Mouse (Mus musculus) midbrain, embryonic 12.5 days (tissue): ENCODE results near the gene Cdkn2aip. TPM values are rescaled to one million over a fixed set of nuclear protein-coding genes. Genes with fewer than 3 reads are reported as not detected.

Experiments
- ATAC-seq: fragments of 200-750 bp; cut with Nextera tagmentation; 2 replicates; pipeline ENCODE4 v1.8.0; 2017; ENCODE audit warnings: low read depth, moderate TSS enrichment, moderate library complexity; ENCODE audit not compliant: low FRiP score
- H3K27ac ChIP-seq: fragments of 300-500 bp; sonication (generic); replicated peaks from 2 replicates; pipeline ENCODE4 v1.5.1; 2016; ENCODE audit warnings: mild to moderate bottlenecking
- H3K27me3 ChIP-seq: fragments of 300-500 bp; sonication (generic); 2 replicates; pipeline ENCODE4 v1.6.1; 2016; ENCODE audit warnings: mild to moderate bottlenecking
- H3K36me3 ChIP-seq: fragments of 300-500 bp; sonication (generic); 2 replicates; pipeline ENCODE4 v1.6.1; 2016
- H3K4me1 ChIP-seq: fragments of 300-500 bp; sonication (generic); 2 replicates; pipeline ENCODE4 v1.6.1; 2016
- H3K4me2 ChIP-seq: fragments of 300-500 bp; sonication (generic); replicated peaks from 2 replicates; pipeline ENCODE4 v1.6.1; 2016; ENCODE audit warnings: mild to moderate bottlenecking, moderate library complexity
- H3K4me3 ChIP-seq: fragments of 300-500 bp; sonication (generic); 2 replicates; pipeline ENCODE4 v1.5.1; 2016; ENCODE audit warnings: mild to moderate bottlenecking
- H3K9ac ChIP-seq: fragments of 300-500 bp; sonication (generic); replicated peaks from 2 replicates; pipeline ENCODE4 v1.6.1; 2016; ENCODE audit warnings: mild to moderate bottlenecking, moderate library complexity
- H3K9me3 ChIP-seq: fragments of 300-500 bp; sonication (generic); 2 replicates; pipeline ENCODE4 v1.6.1; 2016; ENCODE audit warnings: mild to moderate bottlenecking
- WGBS: fragments of 180-500 bp; shearing (Covaris S2); methylation state at CpG from one replicate; pipeline ENCODE4 v1.1.7; 2016; 5-methylcytosine and 5-hydroxymethylcytosine counted together
- polyA plus RNA-seq: library from polyadenylated mRNA; unstranded; fragments of >200 nt; fragmentation: Nextera tagmentation; extraction: Ambion mirVana; gene quantifications from 2 replicates; pipeline ENCODE4 v1.2.1, GENCODE M21; 2016

The Cdkn2aip gene
- polyA plus RNA-seq, 1 experiment from 2014 or later, result 47.7 TPM

- no peak for ATAC-seq
- Histone ChIP-seq H3K36me3 (no peaks in the 10 kb centered on the region), H3K4me3 (no peak overlapping the region), H3K9ac (no peak overlapping the region), H3K4me2 (no peak overlapping the region), H3K27ac (no peak overlapping the region), H3K27me3 (peaks cover 5% of the 10 kb centered on the region; the same call in 1 of the 2 replicates), H3K9me3 (0 out of 2 replicates have a peak, but pooled peaks cover 4% of the 10 kb centered on the region), H3K4me1 (peaks cover 15% of the 10 kb centered on the region)
- whole genome bisulfite sequencing, result 28% methylated on average over 2 of the region's 2 CpGs
Measured at GRCm38 (mm10) chr8:47693119-47693518, 20.6 kb downstream of the Cdkn2aip start.

- 73% methylated on average over 9 of the region's 10 CpGs for WGBS
- Histone ChIP-seq H3K4me2 (no peak overlapping the region), H3K27ac (no peak overlapping the region), H3K4me1 (peaks cover 15% of the 10 kb centered on the region), H3K9ac (no peak overlapping the region), H3K9me3 (0 out of 2 replicates have a peak, but pooled peaks cover 4% of the 10 kb centered on the region), H3K27me3 (peaks cover 5% of the 10 kb centered on the region; the same call in 1 of the 2 replicates), H3K4me3 (no peak overlapping the region), H3K36me3 (no peaks in the 10 kb centered on the region)
- peak; percentile 44; the same call in 1 of the 2 replicates for ATAC-seq
Measured at GRCm38 (mm10) chr8:47691831-47692230, 21.9 kb downstream of the Cdkn2aip start.

- peak overlapping the region; percentile 35; the same call in 1 of the 2 replicates for H3K4me3 ChIP-seq
- H3K27me3 ChIP-seq, result peaks cover 5% of the 10 kb centered on the region; the same call in 1 of the 2 replicates
- H3K4me2 ChIP-seq, result peak overlapping the region; percentile 60; the same call in 1 of the 2 replicates
- H3K36me3 ChIP-seq, result no peaks in the 10 kb centered on the region
- peaks cover 15% of the 10 kb centered on the region for H3K4me1 ChIP-seq
- 35% methylated on average over 7 of the region's 7 CpGs for WGBS
- H3K9me3 ChIP-seq, result 0 out of 2 replicates have a peak, but pooled peaks cover 4% of the 10 kb centered on the region
- ATAC-seq, result 0 out of 2 replicates have a peak, but pooled peaks have one; percentile 65
- H3K27ac ChIP-seq, result no peak overlapping the region
- no peak overlapping the region for H3K9ac ChIP-seq
Measured at GRCm38 (mm10) chr8:47691303-47691702, 22.4 kb downstream of the Cdkn2aip start.

- peaks cover 5% of the 10 kb centered on the region; the same call in 1 of the 2 replicates for H3K27me3 ChIP-seq
- H3K36me3 ChIP-seq, result no peaks in the 10 kb centered on the region
- H3K4me2 ChIP-seq, result peak overlapping the region; percentile 60
- 0 out of 2 replicates have a peak overlapping the region, but pooled peaks have one; percentile 2 for H3K27ac ChIP-seq
- H3K4me3 ChIP-seq, result peak overlapping the region; percentile 35
- 0% methylated on average over 16 of the region's 16 CpGs for WGBS
- peaks cover 15% of the 10 kb centered on the region for H3K4me1 ChIP-seq
- H3K9me3 ChIP-seq, result 0 out of 2 replicates have a peak, but pooled peaks cover 4% of the 10 kb centered on the region
- peak; percentile 52; the same call in 1 of the 2 replicates for ATAC-seq
- peak overlapping the region; percentile 50; the same call in 1 of the 2 replicates for H3K9ac ChIP-seq
Measured at GRCm38 (mm10) chr8:47690674-47691078, 23.1 kb downstream of the Cdkn2aip start.

GRCm38 (mm10) chr8:47689704-47690326, 23.9 kb downstream of the Cdkn2aip start:
- H3K9me3 ChIP-seq, result 0 out of 2 replicates have a peak, but pooled peaks cover 4% of the 10 kb centered on the region
- no peak for ATAC-seq
- H3K27me3 ChIP-seq, result peaks cover 5% of the 10 kb centered on the region; the same call in 1 of the 2 replicates
- no peaks in the 10 kb centered on the region for H3K36me3 ChIP-seq
- H3K4me1 ChIP-seq, result peaks cover 15% of the 10 kb centered on the region
- no peak overlapping the region for H3K4me3 ChIP-seq
- H3K27ac ChIP-seq, result no peak overlapping the region
- H3K9ac ChIP-seq, result no peak overlapping the region
- no peak overlapping the region for H3K4me2 ChIP-seq
- WGBS, result 59% methylated on average over 12 of the region's 12 CpGs

- 82% methylated on average over 5 of the region's 5 CpGs for WGBS
- H3K4me3 ChIP-seq, result no peak overlapping the region
- H3K4me1 ChIP-seq, result peaks cover 2% of the 10 kb centered on the region; the same call in 1 of the 2 replicates
- no peaks in the 10 kb centered on the region for H3K9me3 ChIP-seq
- ATAC-seq, result no peak
- H3K27ac ChIP-seq, result no peak overlapping the region
- no peaks in the 10 kb centered on the region for H3K36me3 ChIP-seq
- H3K4me2 ChIP-seq, result no peak overlapping the region
- no peaks in the 10 kb centered on the region for H3K27me3 ChIP-seq
- H3K9ac ChIP-seq, result no peak overlapping the region
Measured at GRCm38 (mm10) chr8:47684441-47684840, 29.3 kb downstream of the Cdkn2aip start.

GRCm38 (mm10) chr8:47683994-47684393, 29.7 kb downstream of the Cdkn2aip start:
- Histone ChIP-seq H3K4me2 (no peak overlapping the region), H3K9ac (no peak overlapping the region), H3K4me1 (no peaks in the 10 kb centered on the region), H3K36me3 (no peaks in the 10 kb centered on the region), H3K27ac (no peak overlapping the region), H3K4me3 (no peak overlapping the region), H3K27me3 (no peaks in the 10 kb centered on the region), H3K9me3 (no peaks in the 10 kb centered on the region)
- 88% methylated on average over 9 of the region's 9 CpGs for WGBS
- ATAC-seq, result no peak

GRCm38 (mm10) chr8:47680306-47680705, 33.4 kb downstream of the Cdkn2aip start:
- H3K4me1 ChIP-seq, result 0 out of 2 replicates have a peak, but pooled peaks cover 5% of the 10 kb centered on the region
- no peak overlapping the region for H3K4me2 ChIP-seq
- no peak overlapping the region for H3K27ac ChIP-seq
- H3K27me3 ChIP-seq, result no peaks in the 10 kb centered on the region
- no peak overlapping the region for H3K4me3 ChIP-seq
- H3K36me3 ChIP-seq, result no peaks in the 10 kb centered on the region
- WGBS, result 84% methylated on average over 4 of the region's 4 CpGs
- no peak overlapping the region for H3K9ac ChIP-seq
- ATAC-seq, result no peak
- H3K9me3 ChIP-seq, result no peaks in the 10 kb centered on the region

GRCm38 (mm10) chr8:47679603-47680002, 34.1 kb downstream of the Cdkn2aip start:
- Histone ChIP-seq H3K27ac (no peak overlapping the region), H3K9me3 (no peaks in the 10 kb centered on the region), H3K4me2 (no peak overlapping the region), H3K9ac (no peak overlapping the region), H3K27me3 (no peaks in the 10 kb centered on the region), H3K4me1 (0 out of 2 replicates have a peak, but pooled peaks cover 5% of the 10 kb centered on the region), H3K4me3 (no peak overlapping the region), H3K36me3 (no peaks in the 10 kb centered on the region)
- WGBS, result 75% methylated on average over 1 of the region's 1 CpGs
- no peak for ATAC-seq

GRCm38 (mm10) chr8:47676631-47677030, 37.1 kb downstream of the Cdkn2aip start:
- WGBS, result 42% methylated on average over 2 of the region's 2 CpGs
- H3K4me2 ChIP-seq, result peak overlapping the region; percentile 75
- no peaks in the 10 kb centered on the region for H3K27me3 ChIP-seq
- 0 out of 2 replicates have a peak, but pooled peaks cover 7% of the 10 kb centered on the region for H3K4me1 ChIP-seq
- H3K9ac ChIP-seq, result no peak overlapping the region
- H3K4me3 ChIP-seq, result peak overlapping the region; percentile 93; the same call in 1 of the 2 replicates
- ATAC-seq, result no peak
- no peaks in the 10 kb centered on the region for H3K9me3 ChIP-seq
- H3K36me3 ChIP-seq, result no peaks in the 10 kb centered on the region
- no peak overlapping the region for H3K27ac ChIP-seq

- Histone ChIP-seq H3K27me3 (no peaks in the 10 kb centered on the region), H3K4me1 (0 out of 2 replicates have a peak, but pooled peaks cover 7% of the 10 kb centered on the region), H3K27ac (peak overlapping the region; percentile 91; the same call in 1 of the 2 replicates), H3K9me3 (no peaks in the 10 kb centered on the region), H3K36me3 (no peaks in the 10 kb centered on the region), H3K4me3 (peak overlapping the region; percentile 93), H3K4me2 (peak overlapping the region; percentile 75), H3K9ac (peak overlapping the region; percentile 70)
- WGBS, result 1% methylated on average over 15 of the region's 15 CpGs
- ATAC-seq, result no peak
Measured at GRCm38 (mm10) chr8:47676224-47676623, 37.5 kb downstream of the Cdkn2aip start.

- no peaks in the 10 kb centered on the region for H3K27me3 ChIP-seq
- peak overlapping the region; percentile 93 for H3K4me3 ChIP-seq
- H3K27ac ChIP-seq, result peak overlapping the region; percentile 91
- peak overlapping the region; percentile 70 for H3K9ac ChIP-seq
- 0 out of 2 replicates have a peak, but pooled peaks cover 7% of the 10 kb centered on the region for H3K4me1 ChIP-seq
- no peaks in the 10 kb centered on the region for H3K9me3 ChIP-seq
- peak overlapping the region; percentile 75 for H3K4me2 ChIP-seq
- ATAC-seq, result no peak; the same call in 1 of the 2 replicates
- WGBS, result 1% methylated on average over 20 of the region's 20 CpGs
- H3K36me3 ChIP-seq, result no peaks in the 10 kb centered on the region
Measured at GRCm38 (mm10) chr8:47675786-47676185, 37.9 kb downstream of the Cdkn2aip start.
